Mouse (Mus musculus) MEL-GATA-1-ER (cell line): ENCODE measurements around the gene Sfmbt2.

Experiments used
- DNase-seq: peaks from one replicate; pipeline ENCODE4 v3.0.0-alpha.2; 2012; ENCODE audit warnings: low read depth; ENCODE audit errors: extremely low read depth

Gene Sfmbt2

DNA sequence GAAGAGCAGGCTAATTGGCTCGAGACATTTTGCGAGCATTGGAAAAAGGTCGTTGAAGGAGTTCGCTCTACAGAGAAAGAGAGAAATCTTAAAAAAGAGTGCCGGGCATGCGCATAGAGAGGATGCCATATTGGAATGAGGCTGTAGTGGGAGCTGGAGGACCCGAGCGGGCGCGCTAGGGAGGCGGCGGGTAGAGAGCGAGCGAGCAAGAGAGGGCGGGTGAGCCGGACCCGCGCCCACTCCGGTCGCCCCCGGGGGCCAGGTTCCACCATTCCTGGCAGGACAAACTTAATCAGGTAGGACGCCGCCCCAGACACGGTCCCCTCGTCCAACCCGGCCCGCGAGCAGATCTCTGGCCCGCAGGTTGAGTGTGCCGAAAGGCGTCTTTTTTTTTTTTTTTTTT lies 2.0 kb downstream of the Sfmbt2 start:
- DNase-seq, result no peak

DNA sequence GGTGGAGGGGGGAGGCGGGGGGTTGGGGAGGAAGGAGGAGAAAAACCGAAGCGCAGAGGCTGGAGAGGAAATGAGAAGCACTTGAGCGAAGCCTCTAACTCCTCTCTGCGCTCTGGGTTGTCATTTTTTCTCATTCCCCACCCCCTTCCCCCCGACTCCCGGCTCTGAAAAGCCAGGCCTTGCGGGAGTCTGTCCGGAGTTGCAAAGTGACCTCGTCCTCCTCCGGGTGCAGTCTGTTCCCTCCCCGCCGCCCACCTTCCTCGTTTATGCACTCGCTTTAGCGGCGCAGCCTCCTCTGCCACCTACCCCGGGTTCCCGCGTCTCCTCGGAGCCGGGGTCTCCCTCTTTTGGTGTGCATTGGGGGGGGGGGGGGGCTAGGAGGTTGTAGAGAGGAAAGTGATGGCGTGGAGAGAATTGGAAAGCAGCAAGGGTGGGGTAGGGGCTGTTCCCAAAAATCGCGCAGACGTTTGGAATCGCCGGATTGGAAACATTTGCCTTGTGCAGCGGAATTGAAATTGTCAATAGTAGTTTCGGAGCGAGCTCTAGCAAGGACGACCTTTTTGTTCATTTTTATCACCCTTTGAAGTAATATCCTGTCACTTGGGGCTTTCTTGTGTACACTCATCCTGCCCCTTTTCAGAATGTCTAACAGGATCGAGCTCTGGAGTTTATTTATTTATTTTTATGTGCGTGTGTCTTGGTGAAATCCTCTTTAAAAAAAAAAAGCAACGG lies 2.6 kb downstream of the Sfmbt2 start:
- no peak for DNase-seq

DNA sequence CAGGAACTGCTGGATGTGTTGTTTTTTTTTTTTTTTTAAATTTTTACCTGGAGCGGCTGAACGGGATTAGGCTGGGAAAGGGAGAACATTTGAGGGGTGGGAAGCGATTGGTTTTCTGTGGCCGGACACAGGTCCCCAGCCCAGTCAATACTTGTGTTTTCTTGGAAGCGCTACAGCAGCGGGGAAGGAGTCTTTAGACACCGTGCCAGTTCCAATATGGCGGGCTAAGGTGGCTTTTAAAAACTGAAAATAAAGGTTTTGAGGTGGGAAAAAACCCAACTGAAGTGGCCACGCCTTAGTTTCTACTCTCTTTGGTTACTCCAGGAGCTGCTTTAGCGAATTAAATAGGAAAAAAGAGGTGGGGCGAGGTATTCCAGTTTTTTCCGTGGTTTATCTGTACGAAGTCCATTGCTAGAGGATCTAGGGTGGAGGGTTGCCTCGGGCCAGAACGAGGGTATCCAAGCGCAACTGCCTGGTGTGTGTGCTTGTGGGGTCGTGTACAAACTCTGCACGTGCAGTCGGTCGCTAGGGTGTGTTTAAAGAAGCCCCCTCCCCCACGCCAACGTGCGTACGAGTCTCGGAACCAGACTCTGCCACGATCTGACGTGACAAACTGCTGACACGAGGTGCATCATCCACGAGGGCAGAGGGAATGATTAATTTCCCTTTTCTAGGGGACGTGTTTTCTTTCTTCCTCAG lies 3.3 kb downstream of the Sfmbt2 start:
- no peak for DNase-seq

DNA sequence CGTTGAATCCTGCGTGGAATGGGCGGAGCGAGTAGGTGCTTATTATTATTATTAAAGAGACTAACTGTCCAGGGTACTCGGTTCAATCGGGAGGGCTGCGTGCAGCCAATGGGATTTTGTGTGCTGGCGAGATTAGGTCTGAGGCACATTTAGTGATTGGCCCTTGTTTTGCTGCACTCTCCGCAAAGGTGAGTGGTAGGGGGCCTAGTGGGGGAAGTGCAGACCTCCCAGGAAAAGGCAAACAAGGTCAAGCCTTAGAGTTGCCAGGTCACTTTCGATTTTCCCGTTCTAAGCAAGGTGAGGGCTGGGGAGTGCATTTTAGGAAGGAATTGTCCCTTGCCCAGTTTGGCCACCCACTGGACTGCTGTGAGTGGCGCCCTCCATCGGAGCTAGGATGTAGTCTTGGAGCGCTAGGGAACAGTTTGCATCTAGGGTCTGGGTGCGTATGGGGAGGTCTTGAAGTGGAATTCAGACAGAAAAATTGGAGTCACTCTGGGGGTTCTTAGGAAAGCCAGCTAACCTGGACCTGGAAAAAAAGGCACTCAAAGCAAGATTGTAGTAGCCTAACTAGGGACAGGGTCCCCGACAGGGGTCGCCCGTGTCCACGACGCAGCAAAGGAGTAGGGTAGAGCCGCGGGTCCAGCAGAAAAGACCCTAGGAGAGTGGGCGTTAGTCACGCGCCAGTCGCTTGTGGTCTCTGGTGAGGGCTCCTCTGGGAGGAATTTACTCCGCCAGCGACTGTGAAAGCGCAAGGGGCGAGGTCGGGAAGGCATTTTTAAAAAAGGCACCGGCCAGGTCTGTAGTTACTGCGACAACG lies 4.1 kb downstream of the Sfmbt2 start:
- no peak for DNase-seq

DNA sequence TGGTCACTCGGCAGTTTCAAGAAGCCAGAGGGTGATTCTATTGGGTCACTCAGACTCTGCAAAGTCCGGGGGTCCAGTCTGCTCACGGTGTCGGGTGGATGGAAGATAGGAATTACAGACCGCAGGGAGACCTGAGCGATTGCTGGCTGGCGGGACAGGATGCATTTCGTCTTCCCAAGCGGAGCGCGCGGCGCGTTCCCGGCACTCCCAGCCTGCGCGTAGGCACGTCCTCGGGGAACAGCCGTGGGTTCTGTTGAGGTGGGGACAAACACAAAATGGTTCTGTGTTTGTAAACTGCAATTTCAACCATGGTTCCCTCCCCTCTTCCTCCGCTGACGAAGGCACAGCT lies 4.7 kb downstream of the Sfmbt2 start:
- no peak for DNase-seq

DNA sequence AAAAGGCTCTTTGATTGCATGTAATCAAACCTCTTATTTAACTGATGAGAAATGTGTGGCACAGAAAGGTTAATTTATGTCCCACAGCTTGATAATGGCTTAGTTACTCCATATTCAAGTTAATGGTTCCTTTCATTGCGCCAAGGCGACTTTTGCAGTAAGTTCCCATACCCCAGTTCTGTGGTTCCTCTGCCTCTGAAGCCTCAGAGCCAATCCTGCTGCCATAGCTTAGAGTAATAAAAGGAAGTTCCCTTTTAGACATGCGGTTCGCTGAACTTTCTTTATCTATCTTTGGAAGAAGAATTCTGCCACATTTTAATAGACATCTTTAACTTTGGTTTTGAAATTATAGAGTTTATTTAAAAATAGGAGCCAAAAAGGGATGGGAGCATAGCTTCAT lies 19.7 kb downstream of the Sfmbt2 start:
- DNase-seq, result no peak

DNA sequence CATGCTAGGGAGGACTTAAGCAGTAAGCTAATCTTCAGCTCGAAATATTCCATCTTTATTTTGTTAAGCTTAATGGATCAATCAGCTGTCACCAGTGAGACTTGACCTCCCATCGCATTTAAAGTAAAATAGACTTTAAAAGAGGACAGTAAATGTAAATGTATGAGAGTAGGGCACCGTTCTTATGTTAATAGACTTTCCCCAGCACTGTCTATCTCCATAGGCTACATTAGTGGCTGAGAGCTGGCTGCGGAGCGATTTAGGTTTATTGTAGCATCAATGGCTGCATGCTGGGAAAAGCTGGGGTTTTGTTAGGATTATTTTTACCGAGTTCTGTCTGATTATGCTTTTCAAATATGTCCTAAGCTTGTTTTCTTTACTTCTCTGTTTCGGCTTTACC lies 20.5 kb downstream of the Sfmbt2 start:
- DNase-seq, result no peak

DNA sequence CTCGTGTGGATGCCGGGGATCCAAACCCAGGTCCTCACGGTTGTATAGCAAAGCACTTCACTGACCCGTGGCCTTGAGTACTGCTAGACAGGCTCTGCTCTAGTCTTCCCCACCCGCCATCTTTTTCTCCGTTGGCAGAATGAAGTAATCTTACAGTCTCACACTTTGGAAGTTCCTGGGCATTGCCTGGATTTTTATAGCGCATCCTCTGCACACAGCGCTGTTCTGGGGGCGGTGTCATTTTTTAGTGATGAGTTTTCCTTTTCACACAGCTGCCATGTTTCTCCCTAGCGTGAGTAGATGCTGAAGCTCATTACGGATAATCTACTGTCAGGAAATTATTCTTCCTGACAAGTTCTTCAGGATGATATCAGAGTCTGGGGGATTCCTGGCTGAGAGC lies 24.8 kb downstream of the Sfmbt2 start:
- DNase-seq, result no peak

DNA sequence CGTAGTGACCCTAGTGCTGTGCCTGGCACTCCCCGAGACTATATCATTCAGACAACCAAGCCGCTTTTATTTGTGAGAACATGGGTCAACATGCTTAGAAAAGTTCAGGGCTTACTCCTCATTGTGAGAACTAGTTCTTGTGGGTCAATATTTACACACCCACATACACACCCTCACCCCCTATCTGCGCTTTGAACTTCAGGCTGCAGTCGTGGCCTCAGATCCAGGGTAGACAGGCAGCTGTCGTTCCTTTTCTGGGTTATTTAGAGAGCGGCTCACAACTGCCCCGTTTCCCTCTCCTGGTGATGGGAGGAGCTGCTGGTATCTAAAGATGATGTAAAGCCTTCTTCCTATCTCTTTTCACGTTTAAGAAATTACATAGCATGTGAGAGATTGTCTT lies 27.5 kb downstream of the Sfmbt2 start:
- DNase-seq, result no peak

DNA sequence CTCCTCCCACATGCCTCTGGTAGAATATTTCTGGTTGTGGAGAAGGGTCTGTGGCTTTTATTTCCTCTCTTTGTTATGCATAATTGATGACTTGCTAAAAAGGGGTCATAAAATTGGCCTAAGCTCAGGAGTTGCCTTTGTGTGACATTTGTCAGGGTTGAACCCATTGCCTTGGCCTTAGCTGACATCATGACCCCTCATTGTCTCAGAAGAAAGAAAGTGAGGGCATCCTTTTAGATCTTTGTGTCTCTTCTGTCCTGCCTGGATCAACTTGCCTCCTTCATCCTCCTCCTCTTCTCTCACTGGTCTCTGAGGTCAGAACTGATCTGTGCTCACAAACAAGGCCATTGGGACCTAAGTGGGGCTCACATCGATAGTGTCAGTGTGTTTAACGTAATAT lies 35.8 kb downstream of the Sfmbt2 start:
- no peak for DNase-seq

DNA sequence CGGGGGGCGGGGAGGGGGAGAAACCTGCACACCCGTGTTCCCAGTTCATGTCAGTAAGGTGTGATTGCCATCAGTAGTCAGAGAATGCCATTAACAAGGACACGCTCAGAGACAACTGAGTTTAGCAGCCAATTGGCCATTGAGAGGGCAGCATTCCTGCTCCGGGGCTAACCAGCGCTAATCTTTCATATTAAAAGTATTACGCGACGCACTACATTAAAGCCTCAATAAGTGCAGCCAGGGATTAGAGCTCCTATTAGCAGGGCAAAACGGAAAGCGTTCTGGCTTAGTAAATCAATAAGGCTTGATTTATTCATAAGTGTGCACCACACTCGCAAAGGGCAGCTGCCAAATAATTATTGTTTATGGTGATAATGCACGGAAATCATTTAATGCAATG lies 39.1 kb downstream of the Sfmbt2 start:
- no peak for DNase-seq

DNA sequence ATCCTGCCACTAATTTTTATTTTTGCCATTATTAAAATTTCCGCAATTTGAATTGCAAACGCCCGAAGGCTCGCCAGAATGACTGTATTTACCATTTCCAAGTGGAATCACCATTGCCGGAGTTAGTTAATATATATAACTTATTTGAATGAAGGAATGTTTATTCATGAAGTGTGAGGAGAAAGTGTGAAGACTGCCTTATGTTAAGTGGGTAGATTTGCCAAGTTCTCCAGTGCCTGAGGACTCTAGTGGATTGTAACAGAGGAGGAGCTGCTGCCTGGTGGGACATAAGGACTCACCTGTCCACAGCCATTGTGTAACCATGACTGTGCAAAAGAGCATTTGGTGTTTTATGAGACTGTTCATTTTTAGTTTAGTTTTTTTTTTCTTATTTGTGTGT lies 39.8 kb downstream of the Sfmbt2 start:
- no peak for DNase-seq

DNA sequence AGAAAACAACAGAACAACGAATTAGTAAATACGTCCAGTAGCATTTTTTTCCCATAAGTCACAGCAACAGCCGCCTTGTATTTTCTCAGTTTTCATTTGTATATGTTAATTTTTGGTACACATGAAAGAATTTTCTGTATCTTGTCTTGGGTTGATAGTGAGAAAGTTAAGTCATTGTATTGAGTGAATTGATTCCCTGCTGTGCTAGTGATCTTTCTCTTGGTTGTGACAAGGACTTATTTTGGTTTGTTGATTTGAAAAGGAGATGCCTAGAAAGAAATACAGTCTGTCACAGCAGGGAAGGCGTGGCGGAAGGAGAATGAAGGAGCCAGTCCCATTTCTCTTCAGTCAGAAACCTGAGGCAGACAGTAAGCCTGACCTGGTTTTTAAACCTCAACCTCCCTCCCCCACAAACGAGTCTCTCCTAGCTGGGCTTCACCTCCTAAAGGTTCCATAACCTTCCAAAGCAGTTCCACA lies 50.7 kb downstream of the Sfmbt2 start:
- DNase-seq, result no peak

DNA sequence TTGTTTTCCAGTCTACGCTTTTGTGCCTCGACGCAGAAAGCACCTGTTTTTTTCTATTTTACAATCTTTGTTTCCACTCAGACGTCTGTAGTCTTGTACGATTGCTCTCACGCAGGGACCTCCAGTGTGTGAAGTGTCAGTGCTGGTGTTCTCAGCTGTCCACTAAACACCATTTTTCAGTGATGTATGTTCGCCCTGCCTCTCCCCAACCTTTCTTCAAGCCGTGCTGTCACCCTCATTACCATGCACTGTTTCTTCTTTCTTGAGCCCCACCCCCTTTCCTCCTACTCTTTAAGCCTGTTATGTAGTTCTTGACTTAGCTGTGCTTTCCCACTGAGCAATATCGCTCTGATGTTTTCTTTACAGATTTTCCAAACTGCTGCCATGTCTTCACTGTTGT lies 67.0 kb downstream of the Sfmbt2 start:
- DNase-seq, result no peak

DNA sequence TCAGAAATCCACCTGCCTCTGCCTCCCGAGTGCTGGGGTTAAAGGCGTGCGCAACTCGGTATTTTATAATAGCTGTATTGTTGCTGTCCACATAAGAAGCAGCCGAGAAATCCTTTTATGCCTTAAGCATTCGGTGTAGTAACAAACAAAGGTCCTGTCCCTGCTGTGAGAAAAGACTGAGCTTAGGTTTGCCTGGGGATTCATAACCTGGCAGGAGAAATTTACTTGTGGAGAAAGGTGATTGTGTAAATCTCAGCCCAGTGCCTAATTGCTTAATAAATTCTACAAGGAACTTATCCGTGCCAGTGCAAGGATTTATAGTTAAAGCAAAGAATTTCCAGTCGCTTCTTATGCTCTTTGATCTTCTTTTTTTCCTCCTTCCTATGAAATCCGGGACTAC lies 71.5 kb downstream of the Sfmbt2 start:
- no peak for DNase-seq

DNA sequence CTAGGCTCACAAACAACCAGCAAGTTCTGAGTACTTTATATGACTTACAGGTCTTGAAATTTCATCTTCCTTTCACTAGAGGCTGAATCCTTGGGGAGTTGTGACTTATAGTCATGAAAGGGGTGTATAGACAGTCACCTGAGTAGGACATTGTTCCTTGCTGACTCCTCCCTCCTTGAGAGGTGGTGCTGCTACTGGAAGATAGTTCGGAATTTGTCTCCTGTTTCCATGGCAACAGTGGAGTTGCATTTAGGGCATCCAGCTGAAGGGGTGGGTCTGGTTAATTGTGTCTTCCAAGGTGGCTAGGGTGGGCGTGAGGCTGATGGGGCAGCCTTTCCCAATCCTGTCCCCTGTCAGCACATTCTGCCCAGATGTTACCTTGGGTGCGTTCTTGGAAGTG lies 83.3 kb downstream of the Sfmbt2 start:
- DNase-seq, result no peak

DNA sequence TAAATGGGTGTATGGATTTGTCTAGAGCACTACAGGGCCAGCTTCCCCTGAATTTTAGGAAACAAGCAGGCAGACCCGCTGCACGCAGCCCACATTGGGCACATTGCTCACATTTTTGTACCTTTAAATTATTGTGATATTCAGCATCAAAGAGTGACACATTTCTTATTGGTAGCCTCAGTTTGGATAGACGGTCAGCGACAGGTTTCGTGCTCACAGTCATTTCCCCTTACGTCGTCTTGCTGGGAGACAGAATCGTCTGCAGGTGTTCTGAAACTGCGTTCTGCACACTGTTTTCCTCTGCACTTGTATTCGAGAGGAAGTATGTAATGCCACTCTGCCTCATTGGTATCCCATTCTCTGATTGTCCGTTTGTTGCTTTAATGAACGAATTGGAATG lies 88.0 kb downstream of the Sfmbt2 start:
- no peak for DNase-seq

DNA sequence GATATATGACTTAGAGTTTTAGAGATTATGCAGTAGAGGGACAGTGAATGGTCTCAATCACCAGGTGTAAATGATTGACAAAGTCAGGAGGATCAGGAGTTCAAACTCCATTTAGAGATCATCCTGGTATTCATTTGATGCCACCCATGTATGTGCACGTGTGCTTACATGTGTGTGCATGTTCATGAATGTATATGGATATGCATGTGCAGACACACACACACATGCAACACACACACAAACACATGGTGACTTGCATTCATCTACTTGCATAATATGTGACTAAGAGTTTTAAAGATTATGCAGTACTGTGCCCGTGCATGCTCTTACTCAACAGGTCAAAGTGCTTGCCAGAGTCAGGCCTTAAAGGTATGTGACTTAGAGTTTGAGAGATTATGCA lies 146.2 kb downstream of the Sfmbt2 start:
- DNase-seq, result no peak

DNA sequence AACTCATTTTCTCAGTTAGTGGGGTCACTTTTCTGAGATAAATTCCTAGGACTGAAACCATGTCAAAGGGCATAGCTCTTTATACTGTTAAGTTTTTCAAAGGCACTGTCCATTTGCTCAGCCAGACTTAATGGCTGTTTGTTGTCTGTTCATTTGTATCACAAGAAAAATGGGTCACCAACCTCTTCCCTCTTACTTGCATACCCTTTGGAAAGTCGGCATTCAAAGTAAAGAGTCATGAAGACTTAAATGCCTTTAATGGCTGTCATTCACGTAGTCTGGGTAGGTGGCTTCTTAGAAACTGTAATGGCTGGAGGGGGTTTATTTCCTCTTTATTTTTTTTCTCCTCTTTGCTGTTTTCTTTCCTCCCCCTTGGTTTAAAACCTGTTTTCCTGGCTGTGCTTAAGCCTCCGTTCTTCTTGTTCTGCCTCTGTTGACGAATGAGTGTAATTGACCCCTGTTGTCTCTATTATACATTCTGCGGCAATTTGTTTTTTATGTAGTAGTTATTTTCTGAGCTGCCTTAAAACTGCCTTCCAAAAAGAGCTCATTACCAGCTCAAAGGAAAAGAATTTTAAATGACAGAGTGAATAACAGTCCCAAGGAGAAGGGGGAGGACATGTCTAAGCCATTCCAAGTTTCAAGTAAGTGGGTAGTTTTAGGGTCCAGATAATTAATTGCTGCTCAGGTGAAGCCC lies 151.6 kb downstream of the Sfmbt2 start:
- no peak for DNase-seq

DNA sequence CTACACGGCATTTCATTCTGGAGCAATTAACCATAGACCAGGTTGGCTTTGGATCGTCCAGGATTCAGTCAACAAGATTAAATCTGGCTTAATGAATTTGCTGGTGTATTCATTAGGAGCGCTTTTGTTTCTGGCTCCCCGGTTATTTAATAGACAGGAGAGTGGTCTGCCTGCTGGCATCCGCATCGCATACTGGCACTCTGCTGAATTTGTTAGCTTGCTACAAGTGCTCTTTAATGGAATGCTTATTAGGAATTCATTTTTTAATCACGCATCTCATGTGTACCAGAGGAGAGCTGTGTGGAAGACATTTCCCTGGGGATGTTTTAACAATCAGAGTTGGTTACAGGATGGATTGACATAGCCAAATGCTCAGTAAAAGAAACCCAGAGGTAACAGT lies 155.3 kb downstream of the Sfmbt2 start:
- no peak for DNase-seq

DNA sequence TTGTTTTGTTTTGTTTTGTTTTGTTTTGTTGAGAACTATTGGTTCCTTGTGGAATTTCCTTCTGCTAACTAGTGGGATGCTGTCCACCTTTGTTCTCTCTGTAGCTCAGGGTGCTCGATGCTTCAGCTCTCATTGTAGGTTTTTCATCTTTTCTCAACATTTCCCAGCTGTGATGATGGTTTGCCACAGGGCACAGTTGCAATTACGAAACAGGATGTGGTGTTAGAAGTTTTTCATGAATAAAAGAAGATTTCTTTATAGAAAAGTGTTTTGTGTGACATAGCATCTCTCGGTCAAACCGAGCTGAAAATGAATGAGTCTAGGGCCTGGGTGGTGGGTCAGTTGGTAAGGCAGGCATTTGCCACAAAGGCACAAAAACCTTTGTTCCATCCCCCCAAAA lies 171.5 kb downstream of the Sfmbt2 start:
- DNase-seq, result no peak

DNA sequence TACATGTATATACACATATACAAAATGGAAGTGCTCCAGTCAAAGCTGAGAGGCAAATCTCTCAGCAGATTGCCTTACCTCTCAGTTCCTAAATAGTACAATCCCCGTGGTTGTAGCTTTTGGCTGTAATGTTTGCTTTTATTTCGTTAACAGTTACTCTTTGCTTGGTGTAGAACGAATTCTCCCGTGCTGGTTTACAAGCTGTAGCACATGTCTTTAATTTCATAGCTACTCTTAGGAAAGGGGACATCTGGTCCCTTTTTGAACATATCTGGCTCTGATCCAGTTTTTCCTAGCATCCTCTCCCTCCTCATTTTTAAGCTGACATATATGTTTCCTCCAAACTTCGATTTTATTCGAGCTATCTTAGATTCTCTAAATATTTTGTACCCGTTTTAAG lies 172.1 kb downstream of the Sfmbt2 start:
- no peak for DNase-seq
